Mouse (Mus musculus) ES-E14 (cell line): ENCODE data around the gene 9230104L09Rik. TPM values are rescaled to one million over a fixed set of nuclear protein-coding genes. Genes with fewer than 3 reads are reported as not detected.

Experiments
- DNase-seq: peaks from one replicate; pipeline ENCODE4 v3.0.0-alpha.2; 2013; ENCODE audit warnings: low read depth, low spot score
- H3K27ac ChIP-seq: 2 replicates; pipeline ENCODE4 v1.5.1; 2012; ENCODE audit warnings: low read depth, mild to moderate bottlenecking, low read length, moderate library complexity, mixed read lengths; ENCODE audit not compliant: poor library complexity, insufficient read depth, severe bottlenecking
- H3K36me3 ChIP-seq: 2 replicates; pipeline ENCODE4 v1.6.1; 2012; ENCODE audit warnings: mild to moderate bottlenecking, low read length, moderate library complexity, mixed read lengths; ENCODE audit not compliant: control insufficient read depth, poor library complexity, insufficient read depth, severe bottlenecking
- H3K4me1 ChIP-seq, 2 experiments: fragments of 150-350 bp in 1 of 2; sonication (generic) in 1 of 2; 2 replicates each; pipeline ENCODE4 v1.6.1; 2012; ENCODE audit warnings: low read length in 2 of 2, mild to moderate bottlenecking in 1 of 2, mixed read lengths in 1 of 2; ENCODE audit not compliant: control insufficient read depth in 2 of 2, insufficient read depth in 2 of 2, poor library complexity in 1 of 2
- H3K4me3 ChIP-seq, 2 experiments: fragments of 150-350 bp in 1 of 2; sonication (generic) in 1 of 2; 2 replicates each; pipeline ENCODE4 v1.5.1; 2012; ENCODE audit warnings: low read length in 2 of 2, low read depth in 1 of 2, mild to moderate bottlenecking in 1 of 2, mixed read lengths in 1 of 2; ENCODE audit not compliant: insufficient read depth in 1 of 2, poor library complexity in 1 of 2, severe bottlenecking in 1 of 2
- H3K9ac ChIP-seq: 2 replicates; pipeline ENCODE4 v1.6.1; 2012; ENCODE audit warnings: low read depth, mild to moderate bottlenecking, low read length, mixed read lengths; ENCODE audit not compliant: poor library complexity, insufficient read depth, severe bottlenecking
- H3K9me3 ChIP-seq: fragments of 150-350 bp; sonication (generic); 2 replicates; pipeline ENCODE4 v1.6.1; 2012; ENCODE audit warnings: low read depth, mild to moderate bottlenecking, low read length; ENCODE audit not compliant: control insufficient read depth, insufficient read depth
- CHD2 ChIP-seq: IDR thresholded peaks from 2 replicates; pipeline ENCODE4 v1.6.1; 2014; ENCODE audit warnings: mild to moderate bottlenecking, low read depth, low read length, inconsistent platforms
- HCFC1 ChIP-seq: IDR thresholded peaks from 2 replicates; pipeline ENCODE4 v1.6.1; 2012; ENCODE audit warnings: low read length, inconsistent platforms, borderline replicate concordance; ENCODE audit not compliant: insufficient read depth
- MAFK ChIP-seq: IDR thresholded peaks from 2 replicates; pipeline ENCODE4 v1.6.1; 2014; ENCODE audit warnings: mild to moderate bottlenecking, low read depth, low read length, inconsistent platforms; ENCODE audit not compliant: insufficient read depth
- ZC3H11A ChIP-seq: IDR thresholded peaks from 2 replicates; pipeline ENCODE4 v1.6.1; 2012; ENCODE audit warnings: low read depth, mild to moderate bottlenecking, inconsistent platforms, low read length, borderline replicate concordance
- ZNF384 ChIP-seq: IDR thresholded peaks from 2 replicates; pipeline ENCODE4 v1.6.1; 2012; ENCODE audit warnings: low read depth, low read length, inconsistent platforms
- in situ Hi-C, 2 experiments: fragments of 600-800 bp; cut with MboI; formaldehyde crosslinking; loops; one replicate each; pipeline ENCODE4 v1.15.1; 2025; ENCODE audit warnings: low sequenced_read_pairs in 2 of 2, inconsistent platforms in 1 of 2; ENCODE audit not compliant: unreplicated experiment in 2 of 2
- total RNA-seq: library from RNA; depleted of rRNA; stranded (reverse); fragments of 300-350 nt; gene quantifications from 2 replicates; pipeline ENCODE4 v1.2.3, GENCODE M21; 2012; rRNA removed

The 9230104L09Rik gene
- total RNA-seq: not detected in 2 replicates

DNA sequence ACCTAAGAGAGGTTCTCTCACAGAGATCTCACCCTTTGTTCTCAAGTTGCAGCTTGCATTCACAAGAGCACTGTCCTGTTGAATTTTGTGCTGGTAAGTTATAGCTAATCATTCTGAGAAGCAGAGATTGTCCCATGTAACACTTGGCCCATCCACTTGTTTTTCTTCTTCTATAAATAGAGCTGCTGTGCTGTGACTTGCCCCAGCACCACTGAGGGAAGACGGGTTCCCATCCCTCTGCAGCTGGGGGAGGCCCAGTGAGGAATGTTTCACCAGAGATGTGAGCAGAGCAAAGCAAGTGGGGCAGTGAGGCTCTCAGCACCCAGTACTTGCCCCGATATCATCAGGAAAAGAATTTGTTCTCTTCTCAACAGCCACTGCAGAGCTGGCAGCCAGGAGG, at the start of gene 9230104L09Rik:
9230104L09Rik (minus strand) TSS at position 73 of the 400 bp plus-strand sequence.
- H3K36me3 ChIP-seq: no peaks in the 10 kb centered on the region
- H3K4me1 ChIP-seq: no peaks in the 10 kb centered on the region
- H3K27ac ChIP-seq: no peak within 1 kb of the TSS
- no peaks in the 10 kb centered on the region for H3K9me3 ChIP-seq
- H3K4me3 ChIP-seq: no peak within 1 kb of the TSS
- in situ Hi-C loops: no loop called here
- H3K9ac ChIP-seq: no peak within 1 kb of the TSS
- DNase-seq: no peak
- TF ChIP-seq MAFK (no peak), ZC3H11A (no peak), CHD2 (no peak), HCFC1 (no peak), ZNF384 (no peak)

DNA sequence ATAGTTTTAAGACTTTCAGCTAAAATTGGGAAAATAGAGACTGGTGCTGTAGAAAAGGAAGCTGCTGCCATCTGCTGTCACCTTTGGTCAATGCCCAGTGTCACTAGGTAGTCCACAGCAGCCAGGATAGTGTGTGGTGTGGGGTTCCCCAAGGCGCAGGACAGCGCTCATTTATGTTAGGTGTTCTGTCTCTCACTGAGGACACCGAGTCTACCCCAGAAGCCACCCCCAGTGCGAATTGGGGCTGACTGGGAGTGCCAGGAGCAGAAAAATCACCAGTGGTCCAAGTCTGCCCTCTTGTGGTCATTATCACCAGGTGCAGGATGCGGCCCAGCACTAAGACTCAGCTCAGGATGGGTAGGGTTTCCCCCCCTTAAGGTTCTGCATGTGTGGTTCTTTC, 37.4 kb upstream of the 9230104L09Rik start:
- no peaks in the 10 kb centered on the region for H3K4me1 ChIP-seq
- TF ChIP-seq ZNF384: no peak
- TF ChIP-seq ZC3H11A: peak; percentile 45; the same call in 1 of the 2 replicates
- peak; percentile 43 for DNase-seq
- in situ Hi-C loops: loop anchor here in 1 of 2 experiments (5.0 kb wide), 2 partner anchors 50 to 150 kb away; partner anchors contain the start of gene Cstl1
- H3K9me3 ChIP-seq: no peaks in the 10 kb centered on the region
- no peak overlapping the region for H3K27ac ChIP-seq
- no peak overlapping the region for H3K4me3 ChIP-seq
- H3K36me3 ChIP-seq: no peaks in the 10 kb centered on the region
- no peak overlapping the region for H3K9ac ChIP-seq

DNA sequence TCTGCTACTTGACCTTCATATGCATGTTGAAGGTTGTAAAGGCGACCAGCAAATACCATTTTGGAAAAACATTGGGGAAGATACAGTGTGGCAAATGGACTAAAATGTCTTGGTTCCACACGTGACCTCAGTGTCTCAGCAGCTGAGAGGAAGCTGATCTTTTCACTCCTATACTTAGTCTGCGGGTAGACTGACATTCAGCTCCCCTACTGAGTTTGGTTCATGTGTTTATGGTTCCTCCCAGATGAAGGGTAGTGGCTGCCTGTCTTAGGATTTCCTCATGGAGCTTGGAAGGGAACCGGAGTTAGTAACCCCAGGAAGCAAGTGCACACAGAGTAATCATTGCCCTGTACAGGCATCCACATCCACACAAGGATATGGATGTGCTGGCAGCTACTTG, 35.5 kb upstream of the 9230104L09Rik start:
- H3K27ac ChIP-seq: no peak overlapping the region
- no peaks in the 10 kb centered on the region for H3K36me3 ChIP-seq
- H3K4me1 ChIP-seq: no peaks in the 10 kb centered on the region
- H3K4me3 ChIP-seq: no peak overlapping the region
- in situ Hi-C loops: loop anchor here in 1 of 2 experiments (5.0 kb wide), 2 partner anchors 48 to 148 kb away; partner anchors contain the start of gene Cstl1
- no peaks in the 10 kb centered on the region for H3K9me3 ChIP-seq
- no peak overlapping the region for H3K9ac ChIP-seq
- no peak for TF ChIP-seq HCFC1
- TF ChIP-seq CHD2: no peak
- no peak for TF ChIP-seq ZNF384
- TF ChIP-seq ZC3H11A: no peak
- no peak for TF ChIP-seq MAFK
- no peak for DNase-seq

DNA sequence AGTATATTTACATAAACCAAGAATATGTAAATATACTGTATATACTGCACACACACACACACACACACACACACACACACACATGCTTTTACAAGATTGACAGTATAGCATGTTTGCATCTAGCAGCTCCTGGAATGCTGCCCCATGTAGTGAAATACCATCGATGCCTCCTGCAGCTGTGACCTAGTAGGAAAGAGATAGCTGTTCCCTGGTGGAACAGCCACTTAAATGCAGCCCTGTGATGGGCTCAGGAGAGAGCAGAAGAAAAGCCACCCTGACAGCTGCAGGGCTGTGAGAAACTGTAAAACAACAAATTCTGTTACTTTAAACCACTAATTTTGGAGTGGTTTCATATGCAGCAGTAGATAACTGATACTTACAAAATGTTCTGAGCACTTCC, 31.4 kb upstream of the 9230104L09Rik start:
- in situ Hi-C loops: no loop called here
- DNase-seq: no peak

DNA sequence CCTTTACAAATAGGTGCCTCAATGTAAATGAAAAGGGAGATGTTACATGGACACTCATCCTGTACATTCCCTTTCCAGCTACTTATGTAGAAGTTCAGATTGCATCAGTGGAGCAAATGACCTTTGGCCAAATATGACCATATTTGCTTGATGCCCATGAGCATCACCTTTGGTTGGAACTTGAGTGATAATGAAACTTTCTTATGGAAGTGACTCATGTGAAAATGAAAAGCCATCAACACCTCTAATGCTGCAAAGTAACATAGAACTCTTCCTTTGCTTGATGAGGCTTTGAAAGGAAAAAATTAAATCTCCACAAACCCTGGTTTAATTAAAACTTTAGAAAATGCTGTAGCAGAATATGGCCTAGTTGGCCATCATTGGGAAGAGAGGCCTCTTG, 28.3 kb upstream of the 9230104L09Rik start:
- TF ChIP-seq MAFK (no peak), ZC3H11A (no peak), ZNF384 (no peak), HCFC1 (no peak), CHD2 (no peak)
- Histone ChIP-seq H3K9ac (no peak overlapping the region), H3K4me3 (no peak overlapping the region), H3K36me3 (no peaks in the 10 kb centered on the region), H3K4me1 (no peaks in the 10 kb centered on the region), H3K27ac (no peak overlapping the region), H3K9me3 (no peaks in the 10 kb centered on the region)
- in situ Hi-C loops: no loop called here
- no peak for DNase-seq

More for the DNA sequence above, 31.4 kb upstream of the 9230104L09Rik start:
- Histone ChIP-seq H3K27ac (no peak overlapping the region), H3K36me3 (no peaks in the 10 kb centered on the region), H3K4me1 (no peaks in the 10 kb centered on the region), H3K9ac (no peak overlapping the region), H3K9me3 (no peaks in the 10 kb centered on the region), H3K4me3 (no peak overlapping the region)
- TF ChIP-seq CHD2 (no peak), ZNF384 (no peak), MAFK (no peak), ZC3H11A (no peak), HCFC1 (no peak)
